8 mouse cellular contexts compared by ENCODE assay signal in genomic region chr6:38252766-38253735, GRCm38 (mm10). TPM values are rescaled to one million over a fixed set of nuclear protein-coding genes. Genes with fewer than 3 reads are reported as not detected.
A peak's percentile ranks its signal among the peaks of the same experiment; 100 is the strongest.
DNase-seq lines count a peak whose midpoint lies in the region; ATAC-seq lines count a peak whose summit lies in the region.

No protein-coding gene starts in this region.

- no peaks in the 10 kb centered on the region for H3K9me3 ChIP-seq in heart, embryonic 15.5 days (replicated peaks)
- no peaks in the 10 kb centered on the region for H3K9me3 ChIP-seq in forebrain, embryonic 16.5 days (ENCODE audit: control insufficient read depth, low read length)
- H3K9me3 ChIP-seq in liver, embryonic 11.5 days (ENCODE audit: control insufficient read depth, low read length) = no peaks in the 10 kb centered on the region
- no peaks in the 10 kb centered on the region for H3K9me3 ChIP-seq in stomach, embryonic 14.5 days (ENCODE audit: control insufficient read depth, low read depth, low read length)

- H3K27ac ChIP-seq in heart, embryonic 15.5 days = peak overlapping the region; percentile 57
- H3K27ac ChIP-seq in forebrain, embryonic 16.5 days (ENCODE audit: low read length) = peak overlapping the region; percentile 89
- H3K27ac ChIP-seq in liver, embryonic 11.5 days (ENCODE audit: low read depth, low read length) = no peak overlapping the region; the same call in 1 of the 2 replicates
- H3K27ac ChIP-seq in stomach, embryonic 14.5 days (ENCODE audit: low read length) = peak overlapping the region; percentile 61

- intact Hi-C loops in left cerebral cortex, postnatal 10 days (cut with DNase I) = loop anchor here (5.0 kb wide), 2 partner anchors 56 to 91 kb away; no protein-coding TSS in a partner anchor

- no peaks in the 10 kb centered on the region for H3K27me3 ChIP-seq in heart, embryonic 15.5 days
- no peaks in the 10 kb centered on the region for H3K27me3 ChIP-seq in forebrain, embryonic 16.5 days (replicated peaks; ENCODE audit: control insufficient read depth, insufficient read depth, low read length)
- no peaks in the 10 kb centered on the region for H3K27me3 ChIP-seq in liver, embryonic 11.5 days (replicated peaks; ENCODE audit: control insufficient read depth, insufficient read depth, low read length)
- H3K27me3 ChIP-seq in stomach, embryonic 14.5 days (ENCODE audit: control insufficient read depth, insufficient read depth, low read length) = no peaks in the 10 kb centered on the region

- peaks cover 12% of the 10 kb centered on the region for H3K4me1 ChIP-seq in heart, embryonic 15.5 days (replicated peaks)
- peaks cover 36% of the 10 kb centered on the region for H3K4me1 ChIP-seq in forebrain, embryonic 16.5 days (replicated peaks; ENCODE audit: control insufficient read depth, insufficient read depth, low read length)
- peaks cover 3% of the 10 kb centered on the region; the same call in 1 of the 2 replicates for H3K4me1 ChIP-seq in liver, embryonic 11.5 days (replicated peaks; ENCODE audit: control insufficient read depth, insufficient read depth, low read length)
- peaks cover 20% of the 10 kb centered on the region for H3K4me1 ChIP-seq in stomach, embryonic 14.5 days (ENCODE audit: control insufficient read depth, insufficient read depth, low read length)

- peak overlapping the region; percentile 92 for H3K4me3 ChIP-seq in heart, embryonic 15.5 days
- peak overlapping the region; percentile 65 for H3K4me3 ChIP-seq in forebrain, embryonic 16.5 days (replicated peaks; ENCODE audit: low read length)
- H3K4me3 ChIP-seq in liver, embryonic 11.5 days (ENCODE audit: low read depth, low read length) = peak overlapping the region; percentile 78
- H3K4me3 ChIP-seq in stomach, embryonic 14.5 days (ENCODE audit: low read depth, low read length) = peak overlapping the region; percentile 84

- H3K9ac ChIP-seq in heart, embryonic 15.5 days = peak overlapping the region; percentile 90
- peak overlapping the region; percentile 97 for H3K9ac ChIP-seq in forebrain, embryonic 16.5 days (replicated peaks; ENCODE audit: low read depth, low read length)
- peak overlapping the region; percentile 80 for H3K9ac ChIP-seq in liver, embryonic 11.5 days (ENCODE audit: low read depth, low read length)
- H3K9ac ChIP-seq in stomach, embryonic 14.5 days (replicated peaks; ENCODE audit: low read depth, low read length) = peak overlapping the region; percentile 89

- WGBS in heart, embryonic 15.5 days = 16% methylated on average over 19 of the region's 19 CpGs
- WGBS in forebrain, embryonic 16.5 days = 1% methylated on average over 19 of the region's 19 CpGs
- 21% methylated on average over 19 of the region's 19 CpGs for WGBS in liver, embryonic 11.5 days
- 5% methylated on average over 19 of the region's 19 CpGs for WGBS in stomach, embryonic 14.5 days

- H3K4me2 ChIP-seq in heart, embryonic 15.5 days = peak overlapping the region; percentile 97
- H3K4me2 ChIP-seq in forebrain, embryonic 16.5 days (ENCODE audit: low read length) = peak overlapping the region; percentile 80
- H3K4me2 ChIP-seq in liver, embryonic 11.5 days = peak overlapping the region; percentile 97
- H3K4me2 ChIP-seq in stomach, embryonic 14.5 days (replicated peaks; ENCODE audit: low read depth, low read length) = peak overlapping the region; percentile 76

- no peaks in the 10 kb centered on the region for H3K36me3 ChIP-seq in heart, embryonic 15.5 days
- no peaks in the 10 kb centered on the region for H3K36me3 ChIP-seq in forebrain, embryonic 16.5 days (ENCODE audit: control insufficient read depth, insufficient read depth)
- no peaks in the 10 kb centered on the region for H3K36me3 ChIP-seq in liver, embryonic 11.5 days (ENCODE audit: control insufficient read depth, insufficient read depth, low read length)
- no peaks in the 10 kb centered on the region for H3K36me3 ChIP-seq in stomach, embryonic 14.5 days (ENCODE audit: control insufficient read depth, insufficient read depth, low read length)

- ATAC-seq in heart, embryonic 15.5 days (replicated peaks; ENCODE audit: insufficient number of reproducible peaks, insufficient read depth, low FRiP score, low read depth) = no peak
- ATAC-seq in forebrain, embryonic 16.5 days = peak; percentile 12; the same call in 1 of the 2 replicates
- ATAC-seq in liver, embryonic 11.5 days (replicated peaks; ENCODE audit: low FRiP score) = no peak
- no peak for ATAC-seq in stomach, embryonic 14.5 days (ENCODE audit: insufficient number of reproducible peaks, insufficient read depth, low FRiP score, low read depth)

- DNase-seq in heart, adult 8-10 months (ENCODE audit: low spot score) = no peak
- peak; percentile 60 for DNase-seq in Muller cell, postnatal 12 days (ENCODE audit: inconsistent ontology term)
- peak; percentile 43 for DNase-seq in liver, embryonic 11.5 days (ENCODE audit: low spot score)
- no peak for DNase-seq in left cerebral cortex, postnatal 10 days (ENCODE audit: extremely low spot score in 1 of 2, low spot score in 2 of 2)
- no peak for DNase-seq in thymus, postnatal 14 days

RNA-seq across cellular contexts. Expression of gene D630045J12Rik, which starts 0.8 kb away (rescaled TPM):
- polyA plus RNA-seq in heart, embryonic 15.5 days (2015; fragmentation: Nextera tagmentation; extraction: Ambion mirVana) = 1.1 and 2.4 TPM in 2 replicates
- 1 to 10 TPM; 1.7 to 2.1 (median 1.9) TPM for total RNA-seq in heart, adult 8-10 months (2022)
- 18.1 and 19.1 TPM in 2 replicates for polyA plus RNA-seq in forebrain, embryonic 16.5 days (2015; fragmentation: Nextera tagmentation; extraction: Ambion mirVana)
- polyA plus RNA-seq in liver, embryonic 11.5 days (2014; fragmentation: Nextera tagmentation; extraction: Ambion mirVana) = 3.0 TPM in 2 replicates
- 6.7 and 8.1 TPM in 2 replicates for polyA plus RNA-seq in stomach, embryonic 14.5 days (2014; fragmentation: Nextera tagmentation; extraction: Ambion mirVana)
- 10 to 100 TPM; 36.6 to 37.1 TPM for total RNA-seq in left cerebral cortex, postnatal 10 days (2021)

RNA-seq across cellular contexts. Expression of gene Zc3hav1l, which starts 46.0 kb away (rescaled TPM):
- polyA plus RNA-seq in heart, embryonic 15.5 days (2015; fragmentation: Nextera tagmentation; extraction: Ambion mirVana) = 5.1 and 7.1 TPM in 2 replicates
- total RNA-seq in heart, adult 8-10 months (2022) = 1 to 10 TPM; 1.0 to 1.6 (median 1.3) TPM
- 6.3 and 6.5 TPM in 2 replicates for polyA plus RNA-seq in forebrain, embryonic 16.5 days (2015; fragmentation: Nextera tagmentation; extraction: Ambion mirVana)
- polyA plus RNA-seq in liver, embryonic 11.5 days (2014; fragmentation: Nextera tagmentation; extraction: Ambion mirVana) = 8.3 and 8.9 TPM in 2 replicates
- 13.3 and 14.8 TPM in 2 replicates for polyA plus RNA-seq in stomach, embryonic 14.5 days (2014; fragmentation: Nextera tagmentation; extraction: Ambion mirVana)
- total RNA-seq in left cerebral cortex, postnatal 10 days (2021) = 1 to 10 TPM; 2.9 to 3.5 TPM

Comparison
In these comparisons a context has a peak if more than half of its experiments do, and no peak if none do; other contexts are left out.
1. DNase-seq: peak in Muller cell, postnatal 12 days (single experiment) and liver, embryonic 11.5 days (single experiment); none in heart, adult 8-10 months (single experiment), left cerebral cortex, postnatal 10 days (0 of 2) and thymus, postnatal 14 days (single experiment).
2. Peak in every context shown above with its lines, with median percentiles within 50 percentile points of each other: H3K4me2 ChIP-seq, H3K4me3 ChIP-seq and H3K9ac ChIP-seq.